Mouse (Mus musculus): ENCODE data around the gene Sema3e.

- no peak for TF ChIP-seq CTCF (IDR thresholded peaks at IDR 0.05)
- 0 out of 2 replicates have a peak, but pooled peaks have one; percentile 26 for TF ChIP-seq EP300 (IDR thresholded peaks at IDR 0.05)
These were observed 48.1 kb downstream of the Sema3e start for GRCm38 (mm10) chr5:14073152-14073551.

All from lung, postnatal 0 days (tissue).